Mouse (Mus musculus) lung, adult 2 months (tissue): ENCODE measurements around the gene Tbcb. TPM values are rescaled to one million over a fixed set of nuclear protein-coding genes. Genes with fewer than 3 reads are reported as not detected.

Source experiments
- DNase-seq: peaks from one replicate; pipeline ENCODE4 v3.0.0; 2022
- H3K4me1 ChIP-seq: fragments of 200-500 bp; 2 replicates; pipeline ENCODE4 v1.6.1; 2011; ENCODE audit warnings: low read length; ENCODE audit not compliant: control insufficient read depth, insufficient read depth
- H3K4me3 ChIP-seq: fragments of 200-500 bp; replicated peaks from 2 replicates; pipeline ENCODE3; 2011; ENCODE audit warnings: low read depth, mild to moderate bottlenecking, control low read depth, low read length; ENCODE audit errors: extremely low read depth
- CTCF ChIP-seq: fragments of 200-500 bp; IDR thresholded peaks from 2 replicates; pipeline ENCODE4 v1.5.1; 2011; ENCODE audit warnings: mild to moderate bottlenecking, low read length, control low read depth; ENCODE audit not compliant: insufficient read depth
- POLR2A ChIP-seq: fragments of 200-500 bp; IDR thresholded peaks from 2 replicates; pipeline ENCODE4 v1.6.1; 2011; ENCODE audit warnings: low read depth, mild to moderate bottlenecking, control low read depth, low read length, borderline replicate concordance; ENCODE audit errors: extremely low read depth
- WGBS: fragments of 180-500 bp; shearing (Covaris S2); methylation state at CpG from one replicate; pipeline ENCODE4 v1.1.7; 2018; 5-methylcytosine and 5-hydroxymethylcytosine counted together
- polyA plus RNA-seq: library from polyadenylated mRNA; depleted of rRNA; stranded (reverse); fragments of >200 nt; gene quantifications from 2 replicates; pipeline ENCODE4 v1.2.3, GENCODE M21; 2012

Gene Tbcb
- polyA plus RNA-seq, 1 experiment: 41.6 TPM

GRCm38 (mm10) chr7:30196171-30196570, 35.9 kb downstream of the Tbcb start:
- TF ChIP-seq CTCF: no peak
- TF ChIP-seq POLR2A: no peak
- Histone ChIP-seq H3K4me3 (no peak overlapping the region), H3K4me1 (peaks cover 4% of the 10 kb centered on the region; the same call in 1 of the 2 replicates)
- 54% methylated on average over 6 of the region's 6 CpGs for WGBS
- no peak for DNase-seq

- no peak overlapping the region for H3K4me3 ChIP-seq
- peaks cover 4% of the 10 kb centered on the region; the same call in 1 of the 2 replicates for H3K4me1 ChIP-seq
- no peak for TF ChIP-seq CTCF
- TF ChIP-seq POLR2A: no peak
- DNase-seq: no peak
- WGBS: 66% methylated on average over 6 of the region's 6 CpGs
These were observed 36.6 kb downstream of the Tbcb start for GRCm38 (mm10) chr7:30195461-30195860.

- 0% methylated on average over 28 of the region's 28 CpGs for WGBS
- H3K4me1 ChIP-seq: peaks cover 4% of the 10 kb centered on the region; the same call in 1 of the 2 replicates
- peak; percentile 87 for DNase-seq
- TF ChIP-seq CTCF (no peak), POLR2A (peak; percentile 90)
- H3K4me3 ChIP-seq: peak overlapping the region; percentile 71
These were observed 37.2 kb downstream of the Tbcb start for GRCm38 (mm10) chr7:30194884-30195283.

GRCm38 (mm10) chr7:30194101-30194831, 37.8 kb downstream of the Tbcb start:
- peak overlapping the region; percentile 71 for H3K4me3 ChIP-seq
- TF ChIP-seq POLR2A (no peak), CTCF (no peak)
- peaks cover 4% of the 10 kb centered on the region; the same call in 1 of the 2 replicates for H3K4me1 ChIP-seq
- DNase-seq: peak; percentile 48
- under 1% methylated on average over 26 of the region's 26 CpGs for WGBS

- Histone ChIP-seq H3K4me3 (peak overlapping the region; percentile 71), H3K4me1 (peaks cover 4% of the 10 kb centered on the region; the same call in 1 of the 2 replicates)
- TF ChIP-seq CTCF: no peak
- no peak for TF ChIP-seq POLR2A
- 2% methylated on average over 26 of the region's 26 CpGs for WGBS
- peak; percentile 81 for DNase-seq
These were observed 38.4 kb downstream of the Tbcb start for GRCm38 (mm10) chr7:30193581-30194100.

- H3K4me3 ChIP-seq: no peak overlapping the region
- no peak for DNase-seq
- TF ChIP-seq CTCF: no peak
- no peak for TF ChIP-seq POLR2A
- WGBS: 48% methylated on average over 9 of the region's 9 CpGs
- peaks cover 4% of the 10 kb centered on the region; the same call in 1 of the 2 replicates for H3K4me1 ChIP-seq
These were observed 39.1 kb downstream of the Tbcb start for GRCm38 (mm10) chr7:30193013-30193412.

- TF ChIP-seq CTCF (no peak), POLR2A (no peak)
- whole genome bisulfite sequencing: 86% methylated on average over 12 of the region's 12 CpGs
- DNase-seq: no peak
These were observed 40.0 kb downstream of the Tbcb start for GRCm38 (mm10) chr7:30192088-30192487.

GRCm38 (mm10) chr7:30189116-30189491, 43.0 kb downstream of the Tbcb start:
- DNase-seq: no peak
- 81% methylated on average over 4 of the region's 4 CpGs for WGBS
- no peak overlapping the region for H3K4me3 ChIP-seq
- H3K4me1 ChIP-seq: peaks cover 5% of the 10 kb centered on the region; the same call in 1 of the 2 replicates
- TF ChIP-seq POLR2A: no peak
- no peak for TF ChIP-seq CTCF

More at GRCm38 (mm10) chr7:30192088-30192487, 40.0 kb downstream of the Tbcb start:
- Histone ChIP-seq H3K4me3 (no peak overlapping the region), H3K4me1 (peaks cover 4% of the 10 kb centered on the region; the same call in 1 of the 2 replicates)

- TF ChIP-seq CTCF: no peak
- no peak for TF ChIP-seq POLR2A
- 79% methylated on average over 12 of the region's 12 CpGs for WGBS
- Histone ChIP-seq H3K4me1 (peaks cover 5% of the 10 kb centered on the region; the same call in 1 of the 2 replicates), H3K4me3 (no peak overlapping the region)
- DNase-seq: no peak
These were observed 43.5 kb downstream of the Tbcb start for GRCm38 (mm10) chr7:30188344-30189115.
